Mouse (Mus musculus): ENCODE measurements at regions not wholly inside any gene's neighbourhood (a gene's known extent, or its start where the extent isn't known, plus 50 kb on each side); places are given as distances from the start of the nearest gene placed in this dataset.

DNA sequence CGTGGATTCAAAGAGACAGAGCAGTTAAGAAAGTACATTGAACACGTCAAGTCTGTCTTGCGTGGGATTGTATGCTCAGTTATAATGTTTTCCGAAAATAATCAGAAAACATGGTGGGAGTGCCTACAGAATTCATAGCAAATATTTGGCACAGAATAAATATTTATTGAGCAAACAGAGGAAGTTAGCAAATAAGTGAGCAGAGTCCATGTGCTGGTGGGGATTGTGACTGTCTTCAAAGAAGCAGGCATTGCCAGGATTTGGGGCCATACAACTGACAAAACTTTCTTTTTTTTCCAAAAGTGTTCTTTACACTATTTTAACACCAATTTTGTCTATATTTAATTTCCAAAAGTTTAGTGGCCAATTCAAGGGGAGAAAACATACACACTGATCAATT, 1729.8 kb downstream of the AI429214 start:
- no peak for DNase-seq

DNA sequence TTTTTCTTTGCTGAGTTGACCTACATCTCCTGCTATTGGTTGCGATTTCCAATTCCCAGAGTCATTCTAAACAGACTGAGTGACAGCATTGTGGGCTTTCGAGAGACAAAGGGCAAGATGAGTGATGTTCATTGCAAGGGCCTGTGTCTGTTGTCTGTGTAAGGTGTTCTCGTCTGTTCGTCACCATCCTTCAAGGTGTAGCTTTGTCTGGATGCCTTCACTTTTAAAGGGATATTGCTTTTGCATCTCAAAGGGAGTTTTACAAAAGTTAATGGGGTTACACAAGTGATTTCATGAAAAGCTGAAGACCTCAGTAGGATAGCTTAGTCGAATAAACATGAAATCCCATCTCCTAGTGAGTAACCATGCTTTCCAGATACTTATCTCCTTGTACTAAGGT, 1731.9 kb downstream of the AI429214 start:
- DNase-seq = no peak

DNA sequence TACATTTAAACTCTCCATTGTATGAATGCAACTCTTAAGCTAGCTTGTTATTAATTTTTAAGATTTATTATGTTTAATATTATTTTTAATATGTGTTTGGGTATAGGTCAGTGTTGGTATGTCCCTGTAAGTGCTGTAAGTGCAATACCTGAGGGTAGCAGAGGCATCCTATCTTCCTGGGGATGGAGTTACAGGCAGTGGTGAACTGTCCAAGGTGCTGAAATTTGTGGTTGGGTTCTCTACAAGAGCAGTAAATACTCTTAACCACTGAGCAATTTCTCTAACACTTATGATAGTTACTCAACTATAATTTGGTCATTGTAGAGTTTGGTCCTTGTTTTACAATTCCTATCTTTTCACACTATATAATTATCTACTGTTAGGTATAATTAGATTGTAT, 1753.7 kb downstream of the AI429214 start:
- peak; percentile 48 for DNase-seq

DNA sequence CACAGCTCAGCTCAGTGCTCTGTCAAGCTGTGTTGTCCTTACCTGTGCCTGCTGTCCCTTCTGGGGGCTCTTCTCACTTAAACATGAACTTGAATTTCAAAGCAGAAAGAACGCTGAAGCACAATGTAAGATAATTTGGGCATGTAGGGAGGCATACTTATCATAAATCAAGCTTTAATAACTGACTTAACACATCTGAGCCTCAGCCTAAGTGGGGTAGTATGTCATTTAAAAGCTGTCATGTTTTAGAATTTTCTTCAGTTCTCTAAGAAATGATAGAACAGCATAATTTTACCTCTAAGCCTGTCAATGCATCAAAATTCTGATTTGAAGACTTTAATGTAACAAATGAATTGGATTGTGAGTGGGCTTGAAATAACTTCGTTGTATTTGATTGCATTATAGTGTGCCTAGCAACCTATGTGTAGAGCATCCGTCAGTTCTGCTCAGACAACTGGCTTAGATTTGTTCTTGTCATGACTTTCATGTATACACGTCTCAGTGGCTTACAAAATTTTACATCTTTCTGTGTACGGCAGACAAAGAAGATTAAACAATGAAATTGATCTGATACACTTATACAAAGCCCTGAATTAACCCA, 1773.3 kb downstream of the AI429214 start:
- DNase-seq = no peak

DNA sequence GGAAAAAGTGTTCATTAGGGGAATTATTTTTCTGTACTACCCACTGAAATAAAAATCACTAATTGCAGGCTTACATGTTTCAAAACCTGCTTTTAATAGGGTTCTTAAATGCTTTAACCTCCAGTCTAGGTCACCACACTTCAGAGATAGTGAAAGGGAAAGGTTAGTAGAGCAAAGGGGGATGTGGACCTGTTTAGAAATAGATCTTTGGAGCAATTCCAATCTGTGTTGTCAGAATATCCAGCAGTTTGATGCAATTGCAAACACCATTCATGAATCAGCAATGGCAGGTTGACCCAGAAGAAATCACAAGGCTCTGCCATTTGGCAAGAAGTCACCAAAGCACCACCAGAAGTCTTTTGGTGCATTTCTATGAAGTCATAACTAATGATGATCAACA, 1819.1 kb downstream of the AI429214 start:
- no peak for DNase-seq

DNA sequence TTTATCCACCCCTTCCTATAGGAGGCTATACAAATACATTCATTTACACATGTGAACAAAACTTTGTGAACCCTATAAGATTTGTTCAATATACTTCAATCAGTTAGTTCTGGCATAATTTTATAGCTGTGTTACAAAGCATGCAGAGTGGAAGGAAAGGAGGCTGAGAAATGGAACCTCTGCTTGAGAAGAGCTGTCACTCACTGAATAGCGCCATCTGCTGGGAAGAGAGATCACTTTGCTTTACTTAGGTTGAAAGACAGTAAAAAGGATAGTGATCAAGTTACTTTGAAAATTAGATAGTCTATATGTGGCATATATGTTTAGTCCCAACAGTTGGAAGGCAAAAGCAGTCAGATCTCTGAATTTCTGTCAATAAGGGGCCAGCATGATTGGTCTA, 1824.8 kb downstream of the AI429214 start:
- DNase-seq = peak; percentile 11

DNA sequence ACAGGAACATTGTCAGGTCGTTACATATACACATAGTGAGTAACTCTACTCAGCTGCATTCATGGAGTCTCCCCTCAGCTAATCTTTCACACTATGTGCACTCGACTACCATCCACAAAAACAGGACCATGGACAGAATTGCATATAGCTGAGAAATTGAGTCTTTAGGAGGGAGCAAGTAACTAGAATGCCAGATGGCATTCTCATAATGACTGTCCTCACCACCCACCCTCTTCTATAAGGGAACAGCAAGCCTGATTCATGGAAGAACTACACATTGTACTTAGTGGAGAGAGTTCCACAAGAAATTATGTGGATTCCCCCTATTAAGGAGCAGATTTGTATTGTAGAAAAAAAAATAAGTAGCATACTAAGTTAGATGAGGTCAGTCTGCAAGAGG, 1813.4 kb upstream of the Adam24 start:
- no peak for DNase-seq

DNA sequence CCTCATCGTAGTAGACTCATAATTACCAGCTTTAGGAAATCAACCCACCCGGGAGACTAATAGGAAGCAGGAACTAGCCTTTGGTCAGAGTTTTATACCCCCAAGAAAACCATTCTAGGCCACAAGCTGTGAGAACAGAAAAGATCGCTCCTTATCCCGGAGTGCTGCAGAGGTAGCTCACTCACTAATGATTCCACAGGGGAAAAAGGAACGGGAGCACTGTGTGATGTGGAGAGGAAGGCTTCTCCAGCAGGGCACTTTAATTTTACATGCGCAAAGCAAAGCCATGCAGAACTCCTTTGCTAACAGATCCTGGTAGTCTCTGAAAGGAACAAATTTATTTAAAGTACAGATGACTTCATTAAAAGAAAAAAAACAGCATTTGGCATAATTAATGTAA, 1807.5 kb upstream of the Adam24 start:
- no peak for DNase-seq

All from heart, postnatal 4 days (tissue).